Mouse (Mus musculus): Measurements from ENCODE around the gene Cenps.

DNA sequence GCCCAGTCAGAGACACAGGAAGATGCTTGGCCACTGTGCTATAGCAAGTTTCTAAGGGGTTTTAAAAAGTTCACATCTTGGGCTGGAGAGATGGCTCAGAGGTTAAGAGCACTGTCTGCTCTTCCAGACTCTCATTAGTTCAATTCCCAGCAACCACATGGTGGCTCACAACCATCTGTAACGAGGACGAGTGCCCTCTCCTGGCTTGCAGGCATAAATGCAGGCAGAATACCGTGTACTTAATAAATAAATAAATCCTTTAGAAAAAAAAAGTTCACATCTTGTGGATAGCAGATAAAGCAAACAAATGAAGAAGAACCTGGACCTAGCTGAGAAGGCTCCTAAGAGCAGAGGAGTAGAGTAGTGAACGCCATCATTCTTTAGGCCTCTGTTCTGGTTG, 45.3 kb upstream of the Cenps start:
- TF ChIP-seq CTCF (conservative IDR thresholded peaks at IDR 0.05; ENCODE audit: low read length) (peak; percentile 69), POU5F1 (IDR thresholded peaks at IDR 0.05; ENCODE audit: borderline replicate concordance, low read length) (no peak), NANOG (IDR thresholded peaks at IDR 0.05; ENCODE audit: borderline replicate concordance, low read length) (no peak)

Measured in E14TG2a.4 (cell line).